Mouse (Mus musculus) ES-Bruce4 (cell line): ENCODE measurements around the gene Timm44. TPM values are rescaled to one million over a fixed set of nuclear protein-coding genes. Genes with fewer than 3 reads are reported as not detected.

Experiments
- H3K27ac ChIP-seq: 2 replicates; pipeline ENCODE4 v1.5.1; 2012; ENCODE audit warnings: low read length, inconsistent platforms; ENCODE audit not compliant: insufficient read depth
- H3K27me3 ChIP-seq: 2 replicates; pipeline ENCODE4 v1.6.1; 2012; ENCODE audit warnings: mild to moderate bottlenecking, low read length, inconsistent platforms; ENCODE audit not compliant: control insufficient read depth, poor library complexity, insufficient read depth, severe bottlenecking
- H3K36me3 ChIP-seq: 2 replicates; pipeline ENCODE4 v1.6.1; 2012; ENCODE audit warnings: inconsistent platforms, mild to moderate bottlenecking, low read length, moderate library complexity; ENCODE audit not compliant: control insufficient read depth, poor library complexity, insufficient read depth, severe bottlenecking
- H3K4me1 ChIP-seq: one replicate; pipeline ENCODE4 v1.8.1; 2011; ENCODE audit warnings: low read length; ENCODE audit not compliant: control insufficient read depth, insufficient read depth
- H3K4me3 ChIP-seq: 2 replicates; pipeline ENCODE4 v1.5.1; 2011; ENCODE audit warnings: low read depth, mild to moderate bottlenecking, low read length
- H3K9ac ChIP-seq: 2 replicates; pipeline ENCODE4 v1.6.1; 2012; ENCODE audit warnings: low read depth, mild to moderate bottlenecking, inconsistent platforms; ENCODE audit not compliant: poor library complexity, severe bottlenecking
- H3K9me3 ChIP-seq: replicated peaks from 2 replicates; pipeline ENCODE4 v1.6.1; 2012; ENCODE audit warnings: mild to moderate bottlenecking, low read length, inconsistent platforms; ENCODE audit not compliant: control insufficient read depth, poor library complexity, insufficient read depth, severe bottlenecking
- CTCF ChIP-seq: IDR thresholded peaks from one replicate; pipeline ENCODE4 v1.8.1; 2011; ENCODE audit warnings: low read depth, low read length
- EP300 ChIP-seq: IDR thresholded peaks from 2 replicates; pipeline ENCODE4 v1.6.1; 2011; ENCODE audit warnings: low read depth, low read length; ENCODE audit not compliant: insufficient read depth
- POLR2A ChIP-seq: IDR thresholded peaks from one replicate; pipeline ENCODE4 v1.8.1; 2011; ENCODE audit warnings: low read length; ENCODE audit not compliant: insufficient read depth
- polyA plus RNA-seq: library from polyadenylated mRNA; stranded (reverse); fragments of >200 nt; gene quantifications from 2 replicates; pipeline ENCODE4 v1.2.4, GENCODE M21; 2011; ENCODE audit warnings: low read depth; ENCODE audit not compliant: missing spikeins, insufficient read depth, insufficient read length

Timm44 gene
- polyA plus RNA-seq, 1 experiment = 103 TPM

DNA sequence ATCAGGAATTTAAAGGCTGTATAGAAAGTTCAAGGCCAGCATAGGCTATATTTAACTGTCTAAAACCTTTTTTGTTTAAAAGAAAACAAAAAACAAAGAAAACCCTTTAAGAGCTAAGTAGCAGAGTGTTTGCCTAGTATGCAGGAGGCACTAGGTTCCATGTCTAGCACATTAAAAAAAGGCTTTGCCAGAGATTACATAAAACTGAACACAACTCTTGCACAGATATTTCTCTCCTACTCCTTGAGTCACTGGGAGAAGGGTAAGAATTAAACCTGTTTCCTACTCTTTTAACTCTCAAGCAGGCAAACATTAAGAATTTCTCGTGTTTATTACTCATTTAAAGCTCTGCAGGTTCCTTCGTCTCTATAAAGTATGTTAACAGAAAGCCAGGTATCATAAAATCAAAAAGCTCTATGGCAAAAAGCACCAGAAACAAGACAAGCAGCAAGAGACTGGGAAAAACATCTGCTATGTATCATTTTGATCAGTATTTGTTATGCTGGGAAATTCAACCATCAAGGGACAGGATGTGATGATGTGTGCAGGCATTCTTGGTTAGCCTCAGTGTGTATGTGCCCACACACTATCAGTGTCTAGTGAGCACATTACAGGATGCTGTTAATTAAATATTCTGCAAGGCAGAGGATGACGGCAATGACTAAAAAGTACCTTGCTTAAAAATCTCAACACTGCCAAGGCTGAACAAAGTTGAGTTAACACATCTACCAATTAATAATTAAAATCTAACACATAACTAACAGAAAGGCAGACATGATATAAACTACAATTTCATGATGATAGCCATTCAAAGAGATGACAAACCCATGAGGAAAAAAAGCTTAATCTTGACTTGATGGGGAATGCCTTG is 37.8 kb upstream of the Timm44 start:
- H3K36me3 ChIP-seq = peaks cover 54% of the 10 kb centered on the region

DNA sequence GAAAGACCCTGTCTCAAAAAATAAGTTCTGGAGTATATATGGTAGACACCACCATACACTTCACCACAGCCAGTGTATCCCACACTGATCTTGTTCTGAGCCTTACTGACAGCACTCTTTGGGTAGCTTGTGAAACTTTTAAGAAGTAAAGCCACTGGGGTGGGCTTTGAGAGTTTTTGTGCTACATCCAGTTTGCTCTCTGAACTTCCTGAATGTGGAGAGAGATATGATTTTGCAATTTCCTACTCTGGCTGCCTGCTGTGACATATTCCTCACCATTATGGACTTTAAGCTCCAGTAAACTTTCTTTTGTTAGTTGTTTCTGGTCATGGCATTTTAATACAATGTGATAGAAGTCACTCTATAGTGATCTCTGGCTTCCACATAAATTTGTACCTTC is 36.4 kb upstream of the Timm44 start:
- Histone ChIP-seq H3K27ac (no peak overlapping the region), H3K4me1 (peaks cover 2% of the 10 kb centered on the region), H3K36me3 (peaks cover 60% of the 10 kb centered on the region), H3K9me3 (no peaks in the 10 kb centered on the region), H3K9ac (no peak overlapping the region), H3K27me3 (no peaks in the 10 kb centered on the region), H3K4me3 (no peak overlapping the region)
- TF ChIP-seq CTCF = no peak

More for the DNA sequence above, 37.8 kb upstream of the Timm44 start:
- no peak for TF ChIP-seq EP300
- no peak for TF ChIP-seq POLR2A
- no peak for TF ChIP-seq CTCF
- Histone ChIP-seq H3K9ac (no peak overlapping the region), H3K4me3 (no peak overlapping the region), H3K27ac (no peak overlapping the region), H3K4me1 (peaks cover 2% of the 10 kb centered on the region), H3K9me3 (no peaks in the 10 kb centered on the region), H3K27me3 (no peaks in the 10 kb centered on the region)

DNA sequence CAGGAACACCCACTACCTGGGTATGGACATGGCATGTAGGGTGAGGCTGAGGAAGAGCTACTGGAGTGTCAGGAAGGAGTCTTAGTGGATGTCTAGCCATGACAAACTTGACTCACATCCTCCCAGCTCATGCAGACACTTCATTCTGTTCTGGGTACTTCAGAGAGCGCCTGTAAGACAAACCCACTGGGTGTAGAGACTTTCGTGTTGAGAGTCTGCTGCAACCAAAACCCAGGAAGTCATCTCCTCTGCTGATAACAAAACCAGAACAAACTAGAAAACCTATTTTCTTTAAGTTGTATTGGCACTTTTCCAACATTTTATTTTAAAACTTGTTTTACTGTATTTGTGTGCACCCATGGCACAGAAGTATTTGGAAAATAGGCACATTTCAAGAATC is 30.1 kb upstream of the Timm44 start:
- no peak overlapping the region for H3K4me3 ChIP-seq
- no peaks in the 10 kb centered on the region for H3K27me3 ChIP-seq
- TF ChIP-seq EP300 (no peak), POLR2A (no peak), CTCF (no peak)
- H3K36me3 ChIP-seq = peaks cover 99% of the 10 kb centered on the region
- H3K27ac ChIP-seq = no peak overlapping the region
- no peaks in the 10 kb centered on the region for H3K9me3 ChIP-seq
- H3K9ac ChIP-seq = no peak overlapping the region
- H3K4me1 ChIP-seq = no peaks in the 10 kb centered on the region

DNA sequence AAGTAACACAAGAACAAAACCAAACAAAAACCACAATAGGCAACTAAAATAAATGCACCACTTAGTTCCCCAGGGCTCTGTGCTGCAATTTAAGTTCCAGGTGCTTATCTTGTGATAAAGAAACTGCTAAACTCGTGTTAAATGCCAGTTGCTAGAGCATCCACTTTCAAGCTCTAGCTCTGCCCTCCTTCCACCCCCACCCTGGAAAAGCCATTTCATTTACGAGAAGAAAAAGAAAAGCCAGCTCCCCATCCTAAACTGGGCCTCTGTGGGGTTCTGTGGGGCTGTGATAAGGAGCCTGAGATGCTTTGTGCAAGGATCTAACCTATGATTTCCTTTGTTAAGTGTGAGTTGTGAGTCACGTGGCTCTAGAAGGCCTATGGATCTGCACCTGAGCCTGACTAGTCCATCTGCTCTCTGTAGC is 28.4 kb upstream of the Timm44 start:
- TF ChIP-seq EP300 (no peak), CTCF (no peak), POLR2A (no peak)
- Histone ChIP-seq H3K9me3 (no peaks in the 10 kb centered on the region), H3K27me3 (no peaks in the 10 kb centered on the region), H3K36me3 (peaks cover 98% of the 10 kb centered on the region), H3K4me3 (no peak overlapping the region), H3K9ac (no peak overlapping the region), H3K27ac (no peak overlapping the region), H3K4me1 (no peaks in the 10 kb centered on the region)

DNA sequence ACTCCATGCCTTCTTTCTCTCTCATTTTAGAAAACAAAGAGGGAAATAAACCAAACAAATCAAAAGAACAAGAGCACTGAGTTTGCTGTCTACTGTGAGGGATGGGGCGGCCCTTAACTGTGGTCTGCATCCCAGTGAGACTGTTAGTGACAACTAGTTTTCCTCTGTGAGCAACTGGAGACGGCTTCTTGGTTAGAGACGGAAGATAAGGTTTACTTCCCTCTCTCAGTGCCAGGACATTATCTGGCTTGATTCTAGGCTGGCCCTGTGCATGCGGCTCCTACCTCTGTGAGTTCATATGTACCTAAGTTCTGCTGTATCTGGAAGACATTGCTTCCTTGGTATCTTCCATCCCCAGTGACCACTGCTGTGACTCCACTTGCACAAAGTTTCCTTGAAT is 22.1 kb upstream of the Timm44 start:
- Histone ChIP-seq H3K4me3 (no peak overlapping the region), H3K4me1 (no peaks in the 10 kb centered on the region), H3K36me3 (peaks cover 95% of the 10 kb centered on the region), H3K27me3 (no peaks in the 10 kb centered on the region), H3K9me3 (no peaks in the 10 kb centered on the region), H3K27ac (no peak overlapping the region), H3K9ac (no peak overlapping the region)
- no peak for TF ChIP-seq CTCF
- no peak for TF ChIP-seq EP300
- TF ChIP-seq POLR2A = no peak

DNA sequence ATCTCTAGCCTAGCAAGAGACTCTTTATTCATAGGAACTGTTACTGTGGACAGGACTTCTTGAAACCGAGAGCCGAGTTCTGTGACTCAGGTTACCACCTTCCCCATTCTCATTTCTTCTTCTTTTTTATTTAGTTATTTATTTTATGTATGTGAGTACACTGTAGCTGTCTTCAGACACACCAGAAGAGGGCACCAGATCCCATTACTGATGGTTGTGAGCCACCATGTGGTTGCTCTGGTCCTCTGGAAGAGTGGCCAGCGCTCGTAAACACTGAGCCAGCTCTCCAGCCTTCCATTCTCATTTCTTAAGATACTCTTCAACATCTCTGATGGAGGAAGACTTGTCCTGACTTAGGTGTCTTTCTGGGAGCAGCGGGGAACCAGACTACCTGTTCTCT is 17.0 kb upstream of the Timm44 start:
- Histone ChIP-seq H3K27ac (no peak overlapping the region), H3K9ac (no peak overlapping the region), H3K4me3 (no peak overlapping the region), H3K4me1 (no peaks in the 10 kb centered on the region), H3K27me3 (no peaks in the 10 kb centered on the region), H3K36me3 (peaks cover 94% of the 10 kb centered on the region), H3K9me3 (no peaks in the 10 kb centered on the region)
- TF ChIP-seq CTCF (peak; percentile 0), EP300 (no peak), POLR2A (no peak)
